Mouse (Mus musculus): ENCODE results near the gene Ccdc88c. TPM values are rescaled to one million over a fixed set of nuclear protein-coding genes. Genes with fewer than 3 reads are reported as not detected.

Gene Ccdc88c
- polyA plus RNA-seq, 1 experiment from 2014 or later: 1.5 TPM

GRCm38 (mm10) chr12:100982217-100982616, 46.6 kb downstream of the Ccdc88c start:
- Histone ChIP-seq H3K4me3 (ENCODE audit: inconsistent target) (no peak overlapping the region), H3K36me3 (ENCODE audit: inconsistent target) (no peaks in the 10 kb centered on the region), H3K79me2 (ENCODE audit: inconsistent target) (no peaks in the 10 kb centered on the region), H3K27ac (no peak overlapping the region)
- 93% methylated on average over 8 of the region's 8 CpGs for WGBS (ENCODE audit: missing documents)

DNA sequence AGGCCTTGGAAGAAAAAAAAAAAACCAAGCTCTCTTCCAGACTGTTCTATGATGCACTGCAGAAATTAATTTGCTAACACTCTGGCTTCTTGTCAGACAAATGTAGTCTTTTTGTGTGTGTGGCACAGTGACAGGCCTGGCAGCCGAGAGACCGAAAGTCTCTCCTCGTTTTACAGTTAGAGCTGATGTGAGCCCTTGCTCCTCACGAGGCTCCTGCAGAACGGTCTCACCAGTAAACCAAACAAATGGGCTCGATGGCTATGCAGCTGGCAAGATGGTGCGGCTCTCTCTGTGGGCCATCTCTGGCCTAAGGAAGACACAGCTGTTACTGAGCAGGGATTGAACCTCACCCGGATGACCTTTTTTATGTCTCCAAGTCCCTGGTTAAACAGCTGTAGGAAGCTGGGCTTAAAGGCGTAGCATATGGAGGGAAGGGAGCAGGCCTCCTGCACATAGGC, 48.3 kb downstream of the Ccdc88c start:
- Histone ChIP-seq H3K79me2 (ENCODE audit: inconsistent target) (no peaks in the 10 kb centered on the region), H3K4me3 (ENCODE audit: inconsistent target) (no peak overlapping the region), H3K27ac (no peak overlapping the region), H3K36me3 (ENCODE audit: inconsistent target) (no peaks in the 10 kb centered on the region)
- 95% methylated on average over 8 of the region's 9 CpGs for WGBS (ENCODE audit: missing documents)

DNA sequence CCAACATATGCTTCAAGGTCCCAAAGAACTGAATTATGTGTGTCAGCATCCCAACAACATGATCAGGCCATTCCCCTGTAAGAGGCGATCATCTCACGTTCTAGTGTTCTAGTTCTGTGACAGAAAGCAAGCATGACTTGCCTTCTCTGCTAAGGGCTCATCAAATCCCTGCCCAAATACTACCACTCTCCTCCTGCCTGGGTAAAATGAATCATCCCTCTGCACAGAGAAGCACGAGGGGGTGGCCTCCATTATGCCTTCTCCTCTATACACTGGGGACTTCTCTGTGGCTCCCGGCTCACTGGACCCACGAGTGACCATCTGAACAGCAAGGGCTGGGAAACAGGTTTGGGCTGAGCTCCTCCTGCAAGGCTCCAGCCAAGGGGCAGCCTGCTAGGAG, 49.2 kb downstream of the Ccdc88c start:
- 90% methylated on average over 5 of the region's 5 CpGs for WGBS (ENCODE audit: missing documents)
- Histone ChIP-seq H3K79me2 (ENCODE audit: inconsistent target) (no peaks in the 10 kb centered on the region), H3K36me3 (ENCODE audit: inconsistent target) (no peaks in the 10 kb centered on the region), H3K4me3 (ENCODE audit: inconsistent target) (no peak overlapping the region), H3K27ac (no peak overlapping the region)

DNA sequence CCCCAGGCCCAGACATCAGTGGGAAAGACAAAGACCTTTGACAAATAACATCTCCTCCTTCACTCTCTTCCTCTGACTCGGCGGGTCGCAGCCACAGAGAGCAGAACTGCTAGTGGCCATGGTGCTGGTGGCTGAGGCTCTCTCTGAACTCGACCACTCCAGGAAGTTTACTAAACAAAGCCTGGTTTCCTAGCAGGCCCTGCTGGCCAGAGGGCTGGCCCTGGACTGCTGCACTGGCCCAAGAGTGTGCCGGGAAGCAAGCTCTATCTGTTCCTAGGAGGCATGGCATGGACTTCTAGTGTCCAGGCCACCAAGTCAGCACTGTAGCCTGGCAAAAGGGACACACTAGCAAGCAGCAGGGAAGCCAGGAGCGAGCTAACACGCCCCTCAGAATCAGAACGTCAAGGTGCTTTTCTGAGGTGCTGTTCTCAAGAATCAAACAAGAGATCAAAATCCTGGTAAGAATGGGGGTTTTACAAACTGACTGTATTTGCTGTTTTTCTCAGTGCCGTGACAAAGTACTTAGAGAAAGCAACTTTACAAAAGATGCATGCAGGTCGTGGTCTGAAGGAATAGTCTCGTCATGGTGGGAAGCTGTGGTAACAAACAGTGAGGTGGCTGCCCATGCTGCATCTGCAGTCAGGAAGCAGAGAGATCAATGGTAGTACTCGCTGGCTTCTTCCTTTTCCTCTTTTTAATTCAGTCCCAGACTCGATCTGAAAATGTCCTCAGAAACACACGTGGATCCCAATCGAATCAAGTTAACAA, 50.7 kb downstream of the Ccdc88c start:
- 35% methylated on average over 15 of the region's 15 CpGs for WGBS (ENCODE audit: missing documents)
- Histone ChIP-seq H3K36me3 (ENCODE audit: inconsistent target) (no peaks in the 10 kb centered on the region), H3K79me2 (ENCODE audit: inconsistent target) (no peaks in the 10 kb centered on the region), H3K4me3 (ENCODE audit: inconsistent target) (no peak overlapping the region), H3K27ac (no peak overlapping the region)

DNA sequence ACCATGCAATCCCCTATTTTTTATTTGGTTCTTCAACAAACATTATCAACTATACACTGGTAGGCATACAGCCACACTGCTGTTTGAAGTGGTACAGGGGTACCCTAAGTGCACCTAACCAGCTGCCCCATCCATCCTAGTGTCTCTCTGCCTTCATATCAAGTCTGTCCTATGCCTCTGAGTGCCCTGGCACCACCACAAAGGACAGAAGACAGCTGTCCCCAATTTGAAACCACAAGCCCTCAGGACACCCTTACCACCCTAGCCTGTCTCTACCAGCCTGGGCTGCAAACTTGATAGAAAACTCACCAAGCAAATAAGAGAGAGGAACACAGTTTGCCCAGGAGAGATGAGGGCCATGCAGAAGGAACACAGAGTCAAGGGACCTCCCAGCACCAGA, 51.3 kb downstream of the Ccdc88c start:
- no peak overlapping the region for H3K27ac ChIP-seq
- no peaks in the 10 kb centered on the region for H3K79me2 ChIP-seq (ENCODE audit: inconsistent target)
- H3K4me3 ChIP-seq (ENCODE audit: inconsistent target): no peak overlapping the region
- no peaks in the 10 kb centered on the region for H3K36me3 ChIP-seq (ENCODE audit: inconsistent target)

- 79% methylated on average over 6 of the region's 7 CpGs for WGBS (ENCODE audit: missing documents)
- H3K4me3 ChIP-seq (ENCODE audit: inconsistent target): no peak overlapping the region
- no peaks in the 10 kb centered on the region for H3K36me3 ChIP-seq (ENCODE audit: inconsistent target)
- H3K79me2 ChIP-seq (ENCODE audit: inconsistent target): no peaks in the 10 kb centered on the region
- no peak overlapping the region for H3K27ac ChIP-seq
These were observed 59.0 kb downstream of the Ccdc88c start for GRCm38 (mm10) chr12:100969808-100970207.

DNA sequence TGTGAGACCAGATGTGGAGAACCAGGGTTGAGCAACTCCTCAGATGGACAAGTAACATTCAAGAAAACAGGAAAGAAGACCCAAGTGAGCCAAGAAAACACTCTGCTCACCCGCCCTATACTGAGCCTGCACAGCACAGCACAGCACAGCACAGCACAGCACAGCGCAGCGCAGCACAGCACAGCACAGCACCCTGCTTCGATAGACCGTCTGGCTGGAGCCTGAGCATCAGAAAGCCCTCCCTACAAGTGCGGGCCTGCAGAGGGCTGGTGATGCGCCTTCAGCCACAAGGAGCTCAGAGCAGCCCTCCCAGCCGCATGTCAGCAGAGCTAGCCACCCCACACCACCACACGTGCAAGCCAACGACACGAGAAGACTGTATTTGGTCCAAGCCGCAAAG, 61.5 kb downstream of the Ccdc88c start:
- H3K27ac ChIP-seq: no peak overlapping the region
- no peaks in the 10 kb centered on the region for H3K36me3 ChIP-seq (ENCODE audit: inconsistent target)
- H3K4me3 ChIP-seq (ENCODE audit: inconsistent target): no peak overlapping the region
- H3K79me2 ChIP-seq (ENCODE audit: inconsistent target): no peaks in the 10 kb centered on the region
- WGBS (ENCODE audit: missing documents): 85% methylated on average over 11 of the region's 12 CpGs

- Histone ChIP-seq H3K36me3 (ENCODE audit: inconsistent target) (no peaks in the 10 kb centered on the region), H3K79me2 (ENCODE audit: inconsistent target) (no peaks in the 10 kb centered on the region), H3K4me3 (ENCODE audit: inconsistent target) (no peak overlapping the region), H3K27ac (no peak overlapping the region)
- 92% methylated on average over 9 of the region's 9 CpGs for WGBS (ENCODE audit: missing documents)
These were observed 62.6 kb downstream of the Ccdc88c start for GRCm38 (mm10) chr12:100966253-100966652.

- Histone ChIP-seq H3K79me2 (ENCODE audit: inconsistent target) (no peaks in the 10 kb centered on the region), H3K27ac (no peak overlapping the region), H3K4me3 (ENCODE audit: inconsistent target) (no peak overlapping the region), H3K36me3 (ENCODE audit: inconsistent target) (no peaks in the 10 kb centered on the region)
- 90% methylated on average over 3 of the region's 3 CpGs for WGBS (ENCODE audit: missing documents)
These were observed 63.6 kb downstream of the Ccdc88c start for GRCm38 (mm10) chr12:100965298-100965697.

DNA sequence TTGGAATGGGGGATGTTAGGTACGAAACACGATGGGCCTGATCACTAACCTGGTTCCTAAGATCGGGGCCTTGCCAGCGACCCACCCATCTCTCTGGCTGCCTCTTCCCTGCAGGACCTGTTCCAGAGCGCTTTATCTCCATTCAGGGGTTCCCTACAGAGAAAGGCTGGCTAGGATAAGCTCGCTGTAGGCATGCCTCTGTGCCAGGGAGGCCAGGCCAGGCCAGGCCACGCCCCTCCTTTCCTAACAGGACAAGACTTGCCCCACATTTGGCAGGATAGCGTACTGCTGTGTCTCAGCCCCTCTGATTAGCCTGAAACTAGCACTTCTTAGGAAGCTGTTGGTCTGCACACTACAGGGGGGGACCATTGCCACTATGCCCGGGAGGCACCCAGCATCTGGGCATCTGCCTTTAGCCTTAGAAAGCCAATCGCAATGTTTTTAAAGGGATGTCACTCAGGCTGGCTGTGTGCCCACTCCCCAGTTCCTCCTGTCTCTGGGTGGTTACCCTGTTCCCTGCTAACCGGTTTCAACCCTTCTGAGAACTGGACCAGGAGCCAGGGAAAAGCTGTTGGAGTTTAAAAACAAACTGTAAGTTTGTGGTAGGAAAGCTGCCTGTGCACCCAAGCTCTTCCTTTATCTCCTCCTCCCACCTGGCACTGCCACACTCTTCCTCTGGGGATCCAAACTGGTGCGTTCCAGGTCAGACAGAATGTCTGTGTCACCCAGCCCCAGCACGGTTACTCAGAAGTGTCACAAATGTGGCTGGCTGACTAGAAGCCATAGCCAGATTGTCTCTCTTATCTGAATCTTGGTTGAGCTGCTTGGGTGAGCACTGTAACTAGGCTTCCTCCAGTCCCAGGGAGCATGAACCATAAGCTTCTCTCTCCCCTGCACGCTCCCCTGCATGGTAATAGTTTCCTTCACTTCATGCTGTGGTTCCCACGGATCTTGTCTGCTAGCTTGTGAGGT, 69.9 kb downstream of the Ccdc88c start:
- WGBS (ENCODE audit: missing documents): 74% methylated on average over 15 of the region's 15 CpGs
- Histone ChIP-seq H3K27ac (no peak overlapping the region), H3K4me3 (ENCODE audit: inconsistent target) (no peak overlapping the region), H3K79me2 (ENCODE audit: inconsistent target) (no peaks in the 10 kb centered on the region), H3K36me3 (ENCODE audit: inconsistent target) (no peaks in the 10 kb centered on the region)

- no peak overlapping the region for H3K27ac ChIP-seq
- H3K4me3 ChIP-seq (ENCODE audit: inconsistent target): no peak overlapping the region
- no peaks in the 10 kb centered on the region for H3K79me2 ChIP-seq (ENCODE audit: inconsistent target)
- 34% methylated on average over 5 of the region's 5 CpGs for WGBS (ENCODE audit: missing documents)
- no peaks in the 10 kb centered on the region for H3K36me3 ChIP-seq (ENCODE audit: inconsistent target)
These were observed 70.8 kb downstream of the Ccdc88c start for GRCm38 (mm10) chr12:100958006-100958405.

DNA sequence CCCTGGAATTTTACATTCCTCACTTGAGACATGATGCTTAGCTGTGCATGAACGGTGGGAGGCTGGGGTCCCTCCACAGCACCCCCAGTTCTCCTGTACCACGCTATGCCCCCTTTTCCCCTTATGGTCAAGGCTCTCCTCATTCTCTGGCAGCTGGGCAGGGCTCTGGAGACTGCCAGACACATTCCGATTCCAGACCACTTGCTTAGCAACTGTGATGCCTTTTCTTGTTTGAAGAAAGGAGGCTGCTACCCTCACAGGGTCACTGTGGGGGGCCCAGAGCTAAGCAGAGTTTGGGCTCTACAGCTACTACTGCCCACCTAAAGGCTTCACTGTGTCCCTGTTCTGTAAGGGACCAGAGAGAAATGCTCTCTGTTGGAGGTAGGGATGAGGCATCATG, 71.6 kb downstream of the Ccdc88c start:
- Histone ChIP-seq H3K4me3 (ENCODE audit: inconsistent target) (no peak overlapping the region), H3K79me2 (ENCODE audit: inconsistent target) (no peaks in the 10 kb centered on the region), H3K36me3 (ENCODE audit: inconsistent target) (no peaks in the 10 kb centered on the region), H3K27ac (no peak overlapping the region)
- 95% methylated on average over 3 of the region's 3 CpGs for WGBS (ENCODE audit: missing documents)

GRCm38 (mm10) chr12:100956825-100957224, 72.0 kb downstream of the Ccdc88c start:
- Histone ChIP-seq H3K36me3 (ENCODE audit: inconsistent target) (no peaks in the 10 kb centered on the region), H3K79me2 (ENCODE audit: inconsistent target) (no peaks in the 10 kb centered on the region), H3K4me3 (ENCODE audit: inconsistent target) (no peak overlapping the region), H3K27ac (no peak overlapping the region)
- WGBS (ENCODE audit: missing documents): 96% methylated on average over 4 of the region's 4 CpGs

DNA sequence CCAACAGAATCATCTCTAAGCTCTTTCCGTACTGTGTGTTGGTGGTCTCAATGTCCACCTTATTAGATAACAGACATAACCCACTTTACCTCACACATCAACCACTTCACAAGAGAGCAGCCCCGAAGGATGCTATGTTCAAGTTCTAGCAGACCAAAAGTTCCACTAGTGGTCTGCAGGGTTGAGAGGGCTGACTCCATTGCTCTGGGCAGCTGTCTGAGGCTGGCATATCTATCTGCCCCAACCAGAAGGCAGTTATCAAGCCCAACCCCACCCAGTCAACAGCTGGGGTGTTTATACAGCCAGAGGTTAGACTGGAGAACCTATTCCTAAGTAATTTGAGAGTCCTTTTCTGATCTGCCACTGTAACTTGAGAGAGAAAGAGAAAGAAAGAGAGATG, 72.8 kb downstream of the Ccdc88c start:
- WGBS (ENCODE audit: missing documents): 100% methylated on average over 2 of the region's 2 CpGs
- no peak overlapping the region for H3K4me3 ChIP-seq (ENCODE audit: inconsistent target)
- no peaks in the 10 kb centered on the region for H3K36me3 ChIP-seq (ENCODE audit: inconsistent target)
- no peaks in the 10 kb centered on the region for H3K79me2 ChIP-seq (ENCODE audit: inconsistent target)
- H3K27ac ChIP-seq: no peak overlapping the region

DNA sequence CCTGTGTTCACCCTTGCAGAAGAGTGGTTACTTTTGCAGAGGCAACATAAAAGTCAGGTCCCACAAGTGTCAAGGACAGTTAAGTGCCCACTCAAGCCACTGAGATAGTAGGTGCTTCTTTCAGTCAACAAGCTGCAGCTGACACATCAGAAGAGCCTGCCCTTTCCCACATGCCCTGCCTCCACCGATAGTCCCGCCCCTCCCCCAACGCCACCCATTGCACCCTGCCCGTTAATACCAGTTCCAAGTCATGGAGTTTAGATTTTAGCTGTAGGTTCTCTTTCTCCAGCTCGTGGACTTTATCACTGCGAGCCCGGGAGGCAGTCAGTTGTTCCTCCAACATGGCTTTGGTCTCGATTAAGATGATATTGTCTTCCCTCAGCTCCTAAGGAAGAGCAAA, 74.9 kb downstream of the Ccdc88c start:
- Histone ChIP-seq H3K27ac (no peak overlapping the region), H3K4me3 (ENCODE audit: inconsistent target) (no peak overlapping the region), H3K79me2 (ENCODE audit: inconsistent target) (no peaks in the 10 kb centered on the region), H3K36me3 (ENCODE audit: inconsistent target) (no peaks in the 10 kb centered on the region)
- WGBS (ENCODE audit: missing documents): 95% methylated on average over 8 of the region's 8 CpGs

Measured in macrophage (primary cell).